Mouse (Mus musculus) limb, embryonic 12.5 days (tissue): ENCODE measurements at regions not wholly inside any gene's neighbourhood (a gene's known extent, or its start where the extent isn't known, plus 50 kb on each side); places are given as distances from the start of the nearest gene placed in this dataset.

Source experiments
- ATAC-seq: fragments of 200-750 bp; cut with Nextera tagmentation; 2 replicates; pipeline ENCODE4 v1.8.0; 2017; ENCODE audit warnings: low read depth, moderate TSS enrichment; ENCODE audit not compliant: insufficient number of reproducible peaks, insufficient read depth, low FRiP score, low TSS enrichment
- H3K27ac ChIP-seq: fragments of 300-500 bp; sonication (generic); 2 replicates; pipeline ENCODE4 v1.5.1; 2016; ENCODE audit warnings: mild to moderate bottlenecking, moderate library complexity
- H3K27me3 ChIP-seq: fragments of 300-500 bp; sonication (generic); 2 replicates; pipeline ENCODE4 v1.6.1; 2016; ENCODE audit warnings: mild to moderate bottlenecking, moderate library complexity
- H3K36me3 ChIP-seq: fragments of 300-500 bp; sonication (generic); 2 replicates; pipeline ENCODE4 v1.6.1; 2016; ENCODE audit warnings: mild to moderate bottlenecking, moderate library complexity
- H3K4me1 ChIP-seq: fragments of 300-500 bp; sonication (generic); replicated peaks from 2 replicates; pipeline ENCODE4 v1.6.1; 2016
- H3K4me2 ChIP-seq: fragments of 300-500 bp; sonication (generic); 2 replicates; pipeline ENCODE4 v1.6.1; 2016; ENCODE audit warnings: mild to moderate bottlenecking, moderate library complexity
- H3K4me3 ChIP-seq: fragments of 300-500 bp; sonication (generic); replicated peaks from 2 replicates; pipeline ENCODE4 v1.5.1; 2016; ENCODE audit warnings: mild to moderate bottlenecking
- H3K9ac ChIP-seq: fragments of 300-500 bp; sonication (generic); replicated peaks from 2 replicates; pipeline ENCODE4 v1.6.1; 2016; ENCODE audit warnings: mild to moderate bottlenecking, moderate library complexity
- H3K9me3 ChIP-seq: fragments of 300-500 bp; sonication (generic); 2 replicates; pipeline ENCODE4 v1.6.1; 2016; ENCODE audit warnings: mild to moderate bottlenecking, moderate library complexity
- WGBS: fragments of 180-500 bp; shearing (Covaris S2); methylation state at CpG from one replicate; pipeline ENCODE4 v1.1.7; 2016; 5-methylcytosine and 5-hydroxymethylcytosine counted together

- Histone ChIP-seq H3K27me3 (no peaks in the 10 kb centered on the region), H3K4me2 (no peak overlapping the region), H3K27ac (no peak overlapping the region), H3K4me3 (no peak overlapping the region), H3K36me3 (no peaks in the 10 kb centered on the region), H3K9me3 (no peaks in the 10 kb centered on the region), H3K9ac (no peak overlapping the region), H3K4me1 (no peaks in the 10 kb centered on the region)
- ATAC-seq, result no peak
- 75% methylated on average over 2 of the region's 2 CpGs for WGBS
Observed at GRCm38 (mm10) chr2:114454901-114455300, 199.9 kb downstream of the Dph6 start.

GRCm38 (mm10) chr2:114450185-114450584, 204.6 kb downstream of the Dph6 start:
- H3K4me1 ChIP-seq, result no peaks in the 10 kb centered on the region
- H3K9ac ChIP-seq, result no peak overlapping the region
- 0 out of 2 replicates have a peak, but pooled peaks cover 4% of the 10 kb centered on the region for H3K27me3 ChIP-seq
- ATAC-seq, result no peak
- no peaks in the 10 kb centered on the region for H3K36me3 ChIP-seq
- no peaks in the 10 kb centered on the region for H3K9me3 ChIP-seq
- H3K4me2 ChIP-seq, result no peak overlapping the region
- 92% methylated on average over 1 of the region's 1 CpGs for WGBS
- H3K27ac ChIP-seq, result no peak overlapping the region
- no peak overlapping the region for H3K4me3 ChIP-seq

GRCm38 (mm10) chr2:114443801-114444200, 211.0 kb downstream of the Dph6 start:
- ATAC-seq, result no peak

GRCm38 (mm10) chr2:114440943-114441342, 213.8 kb downstream of the Dph6 start:
- Histone ChIP-seq H3K4me2 (no peak overlapping the region), H3K27ac (no peak overlapping the region), H3K36me3 (no peaks in the 10 kb centered on the region), H3K4me1 (no peaks in the 10 kb centered on the region), H3K27me3 (peaks cover 25% of the 10 kb centered on the region), H3K9me3 (no peaks in the 10 kb centered on the region), H3K9ac (no peak overlapping the region), H3K4me3 (no peak overlapping the region)
- no peak for ATAC-seq
- 21% methylated on average over 6 of the region's 6 CpGs for WGBS

More at GRCm38 (mm10) chr2:114443801-114444200, 211.0 kb downstream of the Dph6 start:
- Histone ChIP-seq H3K36me3 (no peaks in the 10 kb centered on the region), H3K27ac (no peak overlapping the region), H3K9ac (no peak overlapping the region), H3K27me3 (peaks cover 14% of the 10 kb centered on the region), H3K4me1 (no peaks in the 10 kb centered on the region), H3K4me2 (no peak overlapping the region), H3K4me3 (no peak overlapping the region), H3K9me3 (no peaks in the 10 kb centered on the region)
- 51% methylated on average over 2 of the region's 2 CpGs for WGBS

- H3K9me3 ChIP-seq, result no peaks in the 10 kb centered on the region
- no peak overlapping the region for H3K9ac ChIP-seq
- no peak for ATAC-seq
- no peaks in the 10 kb centered on the region for H3K36me3 ChIP-seq
- no peak overlapping the region for H3K27ac ChIP-seq
- H3K4me2 ChIP-seq, result no peak overlapping the region
- H3K4me1 ChIP-seq, result no peaks in the 10 kb centered on the region
- WGBS, result 59% methylated on average over 1 of the region's 1 CpGs
- H3K4me3 ChIP-seq, result no peak overlapping the region
- H3K27me3 ChIP-seq, result peaks cover 27% of the 10 kb centered on the region
Observed at GRCm38 (mm10) chr2:114439668-114440067, 215.1 kb downstream of the Dph6 start.

- WGBS, result 6% methylated on average over 3 of the region's 3 CpGs
- Histone ChIP-seq H3K9me3 (no peaks in the 10 kb centered on the region), H3K4me3 (no peak overlapping the region), H3K27ac (no peak overlapping the region), H3K27me3 (peaks cover 28% of the 10 kb centered on the region), H3K4me2 (no peak overlapping the region), H3K9ac (no peak overlapping the region), H3K36me3 (no peaks in the 10 kb centered on the region), H3K4me1 (no peaks in the 10 kb centered on the region)
- ATAC-seq, result no peak
Observed at GRCm38 (mm10) chr2:114438048-114438447, 216.7 kb downstream of the Dph6 start.

GRCm38 (mm10) chr2:114427426-114428157, 226.3 kb upstream of the Zfp770 start:
- ATAC-seq, result no peak
- no peaks in the 10 kb centered on the region for H3K9me3 ChIP-seq
- no peak overlapping the region for H3K4me3 ChIP-seq
- H3K27me3 ChIP-seq, result peaks cover 2% of the 10 kb centered on the region; the same call in 1 of the 2 replicates
- H3K4me1 ChIP-seq, result no peaks in the 10 kb centered on the region
- H3K36me3 ChIP-seq, result no peaks in the 10 kb centered on the region
- no peak overlapping the region for H3K9ac ChIP-seq
- no peak overlapping the region for H3K4me2 ChIP-seq
- WGBS, result 86% methylated on average over 10 of the region's 10 CpGs
- H3K27ac ChIP-seq, result no peak overlapping the region

GRCm38 (mm10) chr2:114419346-114419745, 218.1 kb upstream of the Zfp770 start:
- no peaks in the 10 kb centered on the region for H3K9me3 ChIP-seq
- WGBS, result 63% methylated on average over 3 of the region's 3 CpGs
- H3K36me3 ChIP-seq, result no peaks in the 10 kb centered on the region
- H3K27ac ChIP-seq, result no peak overlapping the region
- peaks cover 13% of the 10 kb centered on the region for H3K27me3 ChIP-seq
- H3K9ac ChIP-seq, result no peak overlapping the region
- no peaks in the 10 kb centered on the region for H3K4me1 ChIP-seq
- no peak overlapping the region for H3K4me2 ChIP-seq
- H3K4me3 ChIP-seq, result no peak overlapping the region
- ATAC-seq, result no peak

GRCm38 (mm10) chr2:114413013-114413412, 211.7 kb upstream of the Zfp770 start:
- no peak for ATAC-seq
- 86% methylated on average over 3 of the region's 3 CpGs for WGBS
- Histone ChIP-seq H3K4me3 (no peak overlapping the region), H3K9ac (no peak overlapping the region), H3K27ac (no peak overlapping the region), H3K36me3 (no peaks in the 10 kb centered on the region), H3K9me3 (no peaks in the 10 kb centered on the region), H3K27me3 (peaks cover 20% of the 10 kb centered on the region), H3K4me1 (peaks cover 3% of the 10 kb centered on the region; the same call in 1 of the 2 replicates), H3K4me2 (no peak overlapping the region)

GRCm38 (mm10) chr2:114411940-114412715, 210.9 kb upstream of the Zfp770 start:
- Histone ChIP-seq H3K4me1 (peaks cover 5% of the 10 kb centered on the region; the same call in 1 of the 2 replicates), H3K9ac (no peak overlapping the region), H3K4me2 (no peak overlapping the region), H3K36me3 (no peaks in the 10 kb centered on the region), H3K27me3 (peaks cover 20% of the 10 kb centered on the region), H3K4me3 (no peak overlapping the region), H3K9me3 (no peaks in the 10 kb centered on the region), H3K27ac (no peak overlapping the region)
- 50% methylated on average over 17 of the region's 17 CpGs for WGBS
- ATAC-seq, result no peak

GRCm38 (mm10) chr2:114410717-114411116, 209.4 kb upstream of the Zfp770 start:
- Histone ChIP-seq H3K9ac (no peak overlapping the region), H3K4me1 (peaks cover 5% of the 10 kb centered on the region; the same call in 1 of the 2 replicates), H3K9me3 (no peaks in the 10 kb centered on the region), H3K27me3 (peaks cover 16% of the 10 kb centered on the region), H3K36me3 (no peaks in the 10 kb centered on the region), H3K27ac (no peak overlapping the region), H3K4me2 (no peak overlapping the region), H3K4me3 (no peak overlapping the region)
- no peak for ATAC-seq
- 81% methylated on average over 3 of the region's 3 CpGs for WGBS
